Mouse (Mus musculus) right cerebral cortex, postnatal 4 days (tissue): ENCODE data around the gene Camk2b.

Experiments
- DNase-seq: peaks from one replicate; pipeline ENCODE4 v3.0.0-alpha.2; 2022

Gene Camk2b

DNA sequence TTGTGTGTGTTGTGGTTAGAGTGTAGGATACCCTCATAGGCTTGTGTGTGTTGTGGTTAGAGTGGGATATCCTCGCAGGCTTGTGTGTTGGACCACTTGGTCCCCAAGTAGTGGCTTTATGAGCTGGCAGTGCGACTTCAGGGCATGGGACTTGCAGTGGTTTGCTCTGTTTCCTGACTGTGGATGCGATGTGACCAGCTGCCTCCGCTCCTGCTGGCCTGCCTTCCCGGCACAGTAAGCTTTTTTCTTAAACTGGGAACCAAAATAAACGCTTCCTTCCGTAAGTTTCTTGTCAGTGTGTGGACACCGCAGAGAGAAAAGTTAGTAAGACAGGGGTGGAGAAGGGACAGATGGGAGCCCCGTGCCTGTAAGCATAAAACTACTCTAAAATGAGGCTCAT is 18.0 kb downstream of the Camk2b start:
- no peak for DNase-seq

DNA sequence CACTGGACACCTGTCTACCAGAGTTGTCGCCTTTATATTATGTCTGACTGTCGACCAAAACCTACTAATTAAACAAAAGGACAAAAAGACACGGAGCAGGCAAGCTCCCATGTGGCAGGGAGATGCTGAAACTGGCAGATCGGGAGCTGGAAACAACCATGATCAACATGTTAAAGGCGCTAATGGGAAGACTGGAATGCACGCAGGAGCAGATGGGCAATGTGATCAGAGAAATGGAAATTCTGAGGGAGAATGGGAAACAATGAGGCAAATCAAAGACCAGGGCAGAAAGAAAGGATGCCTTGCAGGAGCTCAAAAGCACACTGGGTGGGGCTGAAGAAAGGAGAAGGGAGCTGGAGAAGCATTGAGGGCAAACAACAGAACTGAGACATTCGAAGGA is 27.2 kb downstream of the Camk2b start:
- DNase-seq, result no peak

DNA sequence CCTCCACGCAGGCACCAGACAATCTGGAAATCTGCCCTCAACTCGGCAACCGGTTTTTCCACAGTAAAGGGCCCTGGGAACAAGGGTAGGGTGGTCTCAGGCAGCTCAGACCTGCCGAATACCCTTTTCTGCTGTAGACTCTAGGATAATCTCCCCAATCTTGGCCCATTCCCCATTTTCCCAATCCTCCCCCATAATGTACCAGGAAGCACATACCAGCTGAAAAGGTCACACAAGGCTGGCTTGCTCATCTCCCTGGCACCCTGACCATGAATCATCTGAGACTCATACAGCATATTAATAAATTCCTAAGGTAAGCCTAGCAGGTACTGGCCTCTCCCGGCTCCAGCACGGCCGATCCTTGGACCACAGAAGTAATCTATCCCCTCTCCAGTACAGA is 28.5 kb downstream of the Camk2b start:
- DNase-seq, result no peak

DNA sequence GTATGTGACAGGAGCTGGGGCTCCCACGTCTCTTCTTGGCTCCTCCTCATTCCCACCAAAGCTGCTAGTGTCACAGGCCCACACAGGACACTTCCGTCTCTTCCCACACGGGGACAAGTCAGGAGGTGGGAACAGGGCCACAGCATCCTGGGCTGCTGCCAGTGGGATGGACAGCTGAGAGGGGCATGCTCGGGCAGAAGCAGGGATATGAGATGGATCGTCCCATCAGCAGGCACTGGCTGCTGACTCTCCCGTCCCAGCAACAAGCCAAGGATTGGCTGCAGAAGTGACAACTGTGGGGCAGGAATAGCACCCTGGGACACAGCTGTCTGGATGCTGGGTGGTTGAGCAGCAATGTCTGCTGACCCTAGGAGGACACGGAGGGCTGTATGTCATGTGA is 29.0 kb downstream of the Camk2b start:
- DNase-seq, result no peak

DNA sequence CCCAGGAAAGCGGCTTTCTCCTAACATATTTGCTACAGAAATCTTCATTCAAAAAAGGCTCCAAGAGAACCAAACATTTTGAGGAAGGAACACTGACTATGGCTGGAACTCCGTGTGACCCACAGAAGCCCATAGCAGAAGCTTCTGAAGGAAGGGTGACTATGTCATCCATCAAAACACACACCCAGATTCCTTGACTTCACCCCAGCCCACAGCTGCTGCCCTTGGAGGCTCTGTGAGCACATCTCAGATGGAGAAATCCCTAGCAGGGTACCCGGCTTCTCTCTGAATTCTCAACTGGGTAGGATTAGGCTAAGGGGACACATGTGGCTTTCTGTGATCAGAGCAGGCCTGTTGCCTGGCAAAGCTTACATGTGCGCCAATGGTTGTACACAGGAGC is 29.7 kb downstream of the Camk2b start:
- no peak for DNase-seq

DNA sequence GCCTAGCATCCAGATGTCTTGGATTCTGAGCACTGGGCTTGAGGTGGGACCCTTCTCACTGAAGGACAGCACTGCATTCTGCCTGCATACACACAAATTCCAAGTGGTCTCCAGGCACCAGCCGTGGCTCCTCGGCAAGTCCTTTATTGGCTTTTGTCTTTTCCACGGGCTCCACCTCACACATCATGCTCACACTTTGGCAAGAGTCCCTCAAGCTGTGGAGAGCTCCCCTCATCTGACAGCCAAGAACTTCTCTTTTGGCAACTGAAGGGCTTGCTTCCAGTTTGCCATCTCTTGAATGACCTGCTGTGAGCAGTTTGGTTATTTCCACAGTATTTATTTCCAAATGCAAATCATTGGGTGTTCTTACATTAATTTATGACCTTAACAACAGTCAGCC is 30.6 kb downstream of the Camk2b start:
- DNase-seq, result no peak

DNA sequence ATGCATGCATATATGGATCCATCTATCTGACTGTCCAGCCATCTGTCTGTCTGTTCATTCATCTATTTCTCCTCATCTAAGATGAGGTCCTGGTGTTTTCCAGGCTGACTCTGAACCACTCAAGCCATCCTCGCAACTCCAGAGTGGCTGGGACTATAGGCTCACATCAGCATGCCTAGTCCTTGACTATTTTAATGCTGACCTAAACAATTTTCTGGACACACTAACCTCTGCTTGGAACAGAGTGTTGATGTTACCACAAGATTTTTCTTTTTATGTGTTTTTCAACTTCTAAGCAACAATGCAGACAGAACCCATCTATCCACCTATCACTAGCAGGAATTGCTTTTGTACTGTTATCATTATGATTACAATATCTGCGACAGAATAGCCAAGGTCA is 31.4 kb downstream of the Camk2b start:
- no peak for DNase-seq

DNA sequence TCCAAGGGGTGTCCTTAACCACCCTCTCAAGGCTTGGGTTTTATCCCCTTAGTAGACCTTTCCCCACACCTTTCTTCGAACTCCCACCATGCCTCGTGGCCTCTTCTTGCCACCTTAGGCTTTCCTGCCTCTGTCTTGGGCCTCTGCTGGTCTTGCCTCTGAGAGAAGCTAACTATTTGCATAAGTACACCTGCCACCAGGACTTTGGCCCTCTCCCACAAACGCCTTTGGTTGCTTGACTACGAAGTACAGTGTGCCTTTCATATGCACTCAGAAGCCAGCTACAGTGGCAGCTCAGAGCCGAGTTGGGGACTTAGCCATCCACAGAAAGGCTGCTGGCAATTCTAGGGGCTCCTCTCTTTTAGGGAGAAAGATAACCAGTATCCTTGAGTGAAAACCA is 32.4 kb downstream of the Camk2b start:
- DNase-seq, result no peak

DNA sequence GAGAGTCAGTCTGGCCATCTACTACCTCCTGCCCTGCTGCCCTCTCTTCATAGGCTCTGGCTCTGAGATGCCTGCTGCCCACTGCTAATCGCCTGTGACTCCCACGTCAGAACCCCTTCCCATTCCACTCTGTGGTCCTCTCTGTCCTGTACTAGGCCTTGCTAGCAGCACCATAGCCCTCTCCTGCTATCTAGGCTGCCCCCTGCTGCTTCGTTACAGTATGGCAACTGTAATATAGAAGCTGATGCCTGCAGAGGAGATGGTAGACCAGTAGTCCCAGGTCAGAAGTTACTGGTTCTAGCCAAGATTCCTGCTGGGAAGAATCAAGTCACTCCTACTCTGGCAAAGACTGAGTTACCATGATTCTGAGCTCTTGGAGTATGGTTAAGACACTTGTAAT is 33.0 kb downstream of the Camk2b start:
- DNase-seq, result peak; percentile 49

DNA sequence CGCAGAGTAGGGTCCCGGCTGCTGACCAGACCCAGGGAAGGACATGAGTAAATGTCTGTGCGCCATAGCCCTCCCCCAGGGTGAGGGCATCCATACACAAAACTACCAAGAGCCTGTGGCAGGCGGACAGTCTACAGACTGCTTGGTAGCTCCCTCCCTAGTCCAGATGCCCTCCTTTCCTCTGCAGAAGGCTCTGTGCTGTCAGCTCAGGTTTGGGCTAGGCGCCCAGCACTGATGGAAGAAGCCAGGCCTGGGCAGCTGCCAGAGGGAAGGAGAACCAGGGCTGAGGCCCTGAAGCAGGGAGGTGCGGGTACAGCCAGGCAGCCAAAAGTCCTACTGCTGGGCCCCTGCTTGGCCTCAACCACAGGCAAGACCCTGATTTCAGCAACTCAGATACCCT is 35.5 kb downstream of the Camk2b start:
- peak; percentile 82 for DNase-seq

DNA sequence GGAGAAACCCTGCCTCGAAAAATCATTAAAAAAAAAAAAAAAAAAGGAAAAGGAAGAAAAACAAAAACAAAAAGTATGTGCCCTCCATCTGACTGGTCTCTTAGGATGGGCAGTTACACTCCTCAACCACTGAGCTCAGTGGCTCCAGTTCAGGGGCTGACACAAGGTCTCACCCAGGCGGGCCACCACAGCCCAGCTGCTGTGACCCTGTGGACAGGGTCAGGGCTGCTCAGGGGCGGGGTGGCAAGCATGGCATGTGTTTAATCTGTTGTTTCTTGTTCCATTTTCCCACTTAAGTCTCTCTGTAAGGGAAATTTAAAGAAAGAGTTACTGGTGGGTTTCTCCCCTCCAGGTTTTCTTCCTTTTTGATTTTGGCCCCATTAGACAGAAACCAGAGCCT is 36.4 kb downstream of the Camk2b start:
- DNase-seq, result no peak

DNA sequence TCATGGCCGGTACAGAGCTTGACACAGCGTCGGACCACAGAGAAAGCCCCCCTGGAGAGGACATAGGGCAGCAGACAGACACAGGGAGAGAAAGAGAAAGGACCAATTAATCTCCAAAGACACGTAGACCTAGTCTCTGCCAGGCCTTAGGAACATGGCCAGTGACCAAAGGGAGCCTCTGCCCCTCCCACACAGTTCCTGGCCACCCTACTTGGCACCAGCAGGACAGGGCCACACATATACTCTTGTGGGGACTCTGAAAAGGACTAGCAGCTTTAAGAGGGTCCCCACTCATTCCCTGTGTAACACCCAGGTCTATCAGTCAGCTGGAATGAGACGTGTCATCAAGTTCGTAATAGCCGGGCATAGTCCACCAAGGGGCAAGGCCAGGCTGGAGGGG is 37.3 kb downstream of the Camk2b start:
- DNase-seq, result no peak

DNA sequence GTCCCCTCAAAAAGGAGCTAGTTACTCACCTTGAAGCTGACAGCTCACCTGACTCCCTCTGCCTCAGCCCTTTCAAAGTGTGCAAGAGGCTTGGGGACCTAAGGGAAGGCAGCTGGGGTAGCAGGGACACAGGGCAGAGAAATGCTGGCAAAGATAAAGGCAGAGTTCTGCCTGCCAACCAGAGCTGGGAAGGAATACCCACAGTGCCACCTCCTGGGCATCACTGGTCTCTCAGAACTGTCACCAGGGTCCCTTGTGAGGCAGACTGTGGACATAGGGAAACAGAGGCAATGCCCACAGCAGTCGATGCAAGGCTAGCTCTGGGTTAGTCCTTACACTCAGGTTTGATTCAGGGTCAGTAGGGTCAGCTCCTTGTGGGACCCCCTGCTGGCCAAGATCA is 39.8 kb downstream of the Camk2b start:
- DNase-seq, result peak; percentile 61

DNA sequence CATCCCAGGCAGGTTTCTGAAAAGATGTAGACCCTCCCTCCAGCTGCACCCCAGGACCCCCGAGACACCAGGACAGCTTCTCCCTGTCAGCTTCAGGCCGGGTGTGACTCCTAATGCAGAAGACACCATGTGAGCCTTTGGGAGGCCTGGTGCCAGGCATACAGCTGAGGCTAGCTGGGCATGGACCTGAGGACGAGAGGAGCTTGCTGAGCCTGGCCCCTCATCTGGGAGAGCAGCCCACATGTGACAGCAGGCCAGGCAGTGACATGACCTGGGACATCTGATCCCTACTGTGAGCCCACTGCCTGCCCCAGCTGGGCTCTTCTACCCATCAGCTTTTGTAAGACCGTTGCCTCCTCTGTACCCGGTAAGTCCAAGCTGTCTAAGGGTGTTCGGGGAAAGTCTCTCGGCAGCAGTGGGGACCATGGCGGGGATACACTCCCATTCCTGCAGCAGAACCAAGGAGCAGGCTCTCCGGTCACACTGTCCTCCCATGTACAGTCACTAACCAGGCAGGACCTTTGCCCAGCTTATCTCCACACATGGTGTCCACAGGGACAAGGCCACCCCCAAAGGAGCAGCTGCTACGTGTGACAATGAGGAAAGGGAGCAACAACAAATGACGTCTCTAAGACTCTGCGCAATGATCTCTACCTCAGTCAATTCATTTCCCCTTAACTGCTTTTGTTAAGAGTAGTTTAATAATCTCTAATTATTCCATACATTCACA is 41.1 kb downstream of the Camk2b start:
- DNase-seq, result peak; percentile 1

DNA sequence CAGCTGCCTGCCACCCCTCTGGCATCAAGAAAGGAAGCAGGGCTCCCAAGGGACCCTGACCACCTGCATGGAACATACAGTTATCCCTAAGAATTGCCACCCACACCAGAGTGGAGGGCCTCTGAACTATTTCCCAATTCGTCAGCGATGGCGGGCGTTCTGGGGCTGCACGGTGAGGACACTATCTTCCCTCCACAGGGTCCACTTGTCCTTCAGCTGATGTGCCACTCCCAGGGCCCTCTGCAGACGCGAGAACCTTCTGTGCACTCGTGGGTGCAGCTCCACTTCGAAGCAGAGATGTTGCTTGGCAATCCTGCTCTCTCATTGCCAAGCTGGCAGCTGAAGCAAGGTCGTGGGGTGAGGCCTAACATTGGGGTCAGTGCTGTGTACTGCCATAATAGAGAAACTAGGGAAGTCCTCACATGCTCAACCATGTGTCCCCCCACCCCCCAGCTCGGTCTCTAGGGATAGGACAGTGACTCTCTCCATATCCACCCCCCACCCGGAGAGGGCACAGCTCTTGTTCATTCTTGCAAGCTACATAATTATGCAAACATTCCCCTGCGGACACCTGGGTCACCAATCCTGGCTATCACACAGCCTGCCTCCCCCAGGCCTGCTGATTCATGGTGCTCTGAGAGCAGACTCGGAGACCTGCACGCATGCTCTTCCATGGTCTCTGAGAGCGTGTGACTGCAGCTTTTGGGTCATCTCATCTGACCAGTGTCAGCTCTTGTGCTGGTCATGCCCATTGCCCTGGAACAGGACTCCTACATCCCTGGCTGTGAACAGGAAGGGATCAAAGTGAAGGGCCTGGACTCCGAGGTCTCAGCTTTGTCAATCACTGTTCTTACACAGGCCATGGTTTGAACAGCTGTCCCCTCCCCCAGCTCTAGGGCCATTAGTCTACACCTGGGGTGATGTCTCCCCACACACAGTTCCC is 45.0 kb downstream of the Camk2b start:
- DNase-seq, result no peak

DNA sequence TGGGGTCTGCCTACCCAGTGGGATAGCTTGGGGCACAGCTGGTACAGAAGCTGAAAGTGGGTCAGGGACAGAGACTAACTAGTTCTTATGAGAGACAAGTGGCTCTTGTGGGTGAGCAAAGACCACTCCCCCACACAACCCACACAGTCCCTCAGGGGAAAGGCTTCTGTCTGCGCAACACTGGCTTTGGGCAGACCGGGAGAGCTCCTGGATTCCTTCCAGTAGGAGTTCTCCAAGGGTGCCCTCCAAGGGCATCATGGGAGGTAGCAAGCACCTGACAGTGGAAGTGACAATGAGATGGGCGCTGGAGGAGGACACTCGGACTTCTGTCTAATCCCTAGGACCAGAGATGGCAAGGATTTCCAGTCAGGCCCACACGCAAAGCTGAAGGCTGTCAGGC is 45.8 kb downstream of the Camk2b start:
- DNase-seq, result peak; percentile 1

DNA sequence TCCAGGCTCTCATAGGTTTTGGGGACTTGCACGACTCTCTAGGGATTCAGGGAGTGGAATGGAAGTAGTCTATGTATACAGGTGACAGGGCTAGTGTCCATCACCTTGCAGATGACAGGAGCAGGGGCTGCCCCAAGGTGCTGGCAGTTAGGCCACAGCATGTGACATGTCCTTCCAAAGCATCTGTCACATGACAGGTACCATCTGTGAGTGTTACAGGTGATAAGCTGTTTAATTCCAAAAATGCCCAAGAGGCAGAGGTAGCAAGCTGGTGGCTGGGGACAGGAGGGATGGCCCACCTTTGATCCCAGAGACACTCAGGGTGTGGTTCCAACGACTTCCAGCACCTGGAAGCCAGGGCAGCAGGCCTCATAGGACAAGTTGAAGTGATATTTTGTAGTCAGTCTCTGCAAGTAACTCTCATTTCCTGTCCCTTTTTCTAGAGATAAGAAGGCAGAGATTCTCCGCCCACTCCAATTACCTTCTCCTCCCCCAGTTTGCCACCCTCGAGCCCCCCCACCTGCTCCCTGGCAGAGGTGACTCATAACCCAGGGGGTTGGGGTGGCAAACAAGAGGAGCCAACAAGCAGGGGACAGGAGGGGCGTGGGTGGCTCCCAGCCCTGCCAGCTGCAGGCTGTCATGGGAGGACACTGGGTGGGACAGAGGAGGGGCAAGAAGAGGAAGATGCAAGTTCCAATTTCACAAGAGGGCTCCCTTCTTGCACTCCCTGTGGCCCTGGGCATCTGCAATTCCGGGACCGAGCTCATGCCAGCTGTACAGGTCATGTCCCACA is 47.7 kb downstream of the Camk2b start:
- DNase-seq, result no peak

DNA sequence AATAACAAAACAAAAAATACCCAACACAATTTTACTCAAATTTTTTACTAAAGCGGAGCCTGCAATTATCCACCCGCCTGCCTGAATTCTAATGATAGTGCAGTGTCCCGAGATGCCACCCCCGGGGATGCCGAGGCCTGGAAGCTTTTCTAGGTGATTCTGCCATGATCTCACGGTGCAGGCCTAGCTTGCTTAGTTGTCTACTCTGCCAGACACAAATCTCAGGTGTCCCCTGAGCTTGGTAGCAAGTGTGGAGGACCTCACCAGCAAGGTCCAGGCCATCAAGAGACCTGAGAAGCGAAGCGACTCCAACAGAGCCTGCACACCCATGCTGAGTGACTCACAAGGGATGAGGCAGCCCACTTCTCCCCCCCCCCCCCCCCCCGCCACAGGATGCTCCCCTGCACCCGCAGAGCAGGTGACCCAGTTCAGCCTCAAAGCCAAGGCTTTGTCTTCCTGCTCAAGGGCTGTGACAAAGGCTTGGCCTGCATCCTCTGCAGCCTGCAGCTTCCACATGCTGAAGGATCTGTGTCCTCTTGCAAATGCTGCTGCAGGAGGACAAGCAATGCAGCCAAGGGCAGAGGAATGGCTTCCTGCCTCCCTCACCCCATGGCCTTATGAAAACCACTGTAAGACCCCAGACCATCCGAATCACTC is 48.5 kb downstream of the Camk2b start:
- DNase-seq, result no peak

DNA sequence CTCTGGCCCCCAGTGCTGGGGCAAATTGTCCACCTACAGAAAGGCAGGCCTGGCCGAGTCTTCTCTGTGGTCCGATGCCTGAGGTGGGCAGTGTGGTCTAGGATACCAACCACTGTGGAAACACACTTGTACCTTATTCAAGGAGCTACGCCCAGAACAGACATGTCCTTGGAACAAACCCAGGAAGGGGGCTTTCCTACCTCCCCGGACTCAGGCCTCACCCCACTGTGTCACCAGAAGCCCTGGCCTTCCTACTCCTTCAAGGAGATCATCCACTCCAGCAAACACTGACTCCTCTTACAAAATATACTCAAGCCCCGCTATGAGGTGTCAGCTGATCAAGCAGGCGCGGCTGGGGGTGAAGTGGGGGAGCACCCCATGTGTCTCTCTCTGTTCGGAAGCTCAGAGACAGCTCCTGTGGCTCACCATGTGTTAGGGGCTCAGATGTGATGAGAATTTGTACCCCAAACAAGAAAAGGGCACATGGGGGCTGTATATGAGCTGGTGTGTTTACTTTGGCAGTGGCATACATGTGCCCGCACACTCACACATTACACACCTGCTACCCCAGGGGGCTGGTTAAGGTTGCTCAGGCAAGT is 49.3 kb downstream of the Camk2b start:
- no peak for DNase-seq

DNA sequence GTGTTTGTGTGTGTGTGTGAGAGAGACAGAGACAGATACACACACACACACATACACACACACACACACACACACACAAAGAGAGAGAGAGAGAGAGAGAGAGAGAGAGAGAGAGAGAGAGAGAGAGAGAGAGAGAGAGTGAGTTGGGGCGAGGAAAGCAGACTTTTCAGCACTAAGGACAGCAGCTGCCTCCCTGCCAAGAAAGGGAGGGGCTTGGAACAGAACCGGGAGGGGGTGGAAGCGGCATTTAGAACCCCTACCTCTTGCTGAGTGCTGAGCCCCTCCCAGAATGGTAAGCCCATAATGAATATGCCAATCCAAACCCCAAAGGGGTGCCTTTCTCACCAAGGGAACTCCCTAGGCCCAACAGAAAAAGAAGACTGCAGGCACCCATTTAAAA is 49.8 kb downstream of the Camk2b start:
- DNase-seq, result no peak

DNA sequence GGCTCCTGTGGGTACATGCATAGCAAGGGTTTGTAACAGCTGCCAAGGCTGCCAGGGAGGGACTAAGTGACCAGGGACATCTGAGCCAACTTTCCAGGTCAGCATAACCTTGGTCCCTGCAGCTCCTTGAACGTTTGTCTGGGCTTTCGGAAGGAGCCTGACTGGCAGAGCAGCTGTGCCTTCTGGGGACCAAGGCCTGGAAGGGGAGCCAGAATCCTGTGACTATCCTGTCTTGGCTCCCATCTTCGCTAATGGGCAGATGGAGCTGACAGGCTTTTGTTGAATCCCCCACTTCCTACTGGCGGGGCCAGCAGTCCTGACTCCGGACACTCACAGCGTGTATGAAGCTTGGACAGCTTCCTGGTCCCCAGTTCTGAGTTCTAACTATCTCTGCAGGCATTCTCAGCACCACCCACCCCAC is 51.1 kb downstream of the Camk2b start:
- DNase-seq, result no peak

DNA sequence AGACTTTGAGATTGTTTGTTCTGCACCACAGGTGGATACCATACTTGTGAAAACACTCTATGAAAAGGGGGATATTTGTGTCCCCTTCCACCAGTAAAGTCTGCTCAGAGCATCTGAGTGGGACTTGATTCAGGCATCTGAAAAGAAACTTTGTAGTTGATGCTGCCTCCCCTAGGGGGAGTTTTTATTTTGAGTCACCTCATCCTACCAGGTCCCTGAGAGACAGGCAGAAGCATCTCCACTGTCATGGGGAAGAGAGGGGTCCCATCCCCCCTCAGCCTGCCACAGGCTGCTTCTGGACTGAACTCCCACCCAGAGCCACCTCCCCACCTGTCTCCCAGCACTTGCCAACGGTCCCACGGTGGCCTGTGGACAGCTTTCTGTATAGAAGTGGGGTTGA is 52.8 kb downstream of the Camk2b start:
- DNase-seq, result no peak

DNA sequence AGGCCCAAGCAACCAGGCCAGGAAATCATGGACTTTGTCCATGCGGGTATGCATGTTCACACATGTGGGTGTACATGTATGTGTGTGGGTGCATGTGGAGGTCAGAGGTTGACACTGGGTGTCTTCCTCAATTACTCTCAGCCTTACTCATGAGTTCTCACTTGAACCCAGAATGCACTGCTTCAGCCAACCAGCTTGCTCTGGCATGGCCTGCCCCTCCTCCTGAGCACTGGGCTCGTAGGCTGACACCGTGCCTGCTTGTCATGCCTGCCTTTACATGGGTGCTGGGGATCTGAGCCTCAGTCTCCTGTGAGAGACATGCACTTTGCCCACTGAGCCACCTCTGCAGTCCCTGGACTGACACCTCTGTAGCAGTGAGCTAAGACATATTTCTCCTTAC is 54.3 kb downstream of the Camk2b start:
- no peak for DNase-seq
